In genomic region chr2:137854494-137854893, GRCm38 (mm10) we compare ENCODE assay signal across 14 mouse cellular contexts.
A peak's percentile ranks its signal among the peaks of the same experiment; 100 is the strongest.
DNase-seq lines count a peak whose midpoint lies in the region; ATAC-seq and TF ChIP-seq lines count a peak whose summit lies in the region.
"Had no signal": no experiment of that assay in that cellular context is flagged by ENCODE, and none has a peak within 500 bp of the region (broad histone marks: within the 10 kb centered on the region; RNA-seq: fewer than 3 reads in every experiment).

No protein-coding gene starts in this region.

- no peak for TF ChIP-seq EP300 in heart, postnatal 0 days (IDR thresholded peaks at IDR 0.05; ENCODE audit: low read depth)

- H3K36me3 ChIP-seq in heart, postnatal 0 days (replicated peaks; ENCODE audit: control insufficient read depth, insufficient read depth, low read length) = no peaks in the 10 kb centered on the region
- H3K36me3 ChIP-seq: embryonic facial prominence, embryonic 15.5 days; forebrain, embryonic 15.5 days; liver, embryonic 12.5 days had no signal

- no peaks in the 10 kb centered on the region for H3K9me3 ChIP-seq in heart, postnatal 0 days (replicated peaks; ENCODE audit: control insufficient read depth, low read length)
- H3K9me3 ChIP-seq: embryonic facial prominence, embryonic 15.5 days; forebrain, embryonic 15.5 days; liver, embryonic 12.5 days had no signal

- H3K4me3 ChIP-seq in heart, postnatal 0 days (ENCODE audit: low read depth, low read length) = no peak overlapping the region
- no peak overlapping the region for H3K4me3 ChIP-seq in layer of hippocampus, adult 2 months
- H3K4me3 ChIP-seq: embryonic facial prominence, embryonic 15.5 days; forebrain, embryonic 15.5 days; liver, embryonic 12.5 days had no signal

- no peak overlapping the region for H3K9ac ChIP-seq in heart, postnatal 0 days (replicated peaks; ENCODE audit: low read depth, low read length)
- H3K9ac ChIP-seq: embryonic facial prominence, embryonic 15.5 days; forebrain, embryonic 15.5 days; liver, embryonic 12.5 days had no signal

- no peaks in the 10 kb centered on the region for H3K27me3 ChIP-seq in heart, postnatal 0 days (ENCODE audit: control insufficient read depth, insufficient read depth, low read length)
- H3K27me3 ChIP-seq: embryonic facial prominence, embryonic 15.5 days; forebrain, embryonic 15.5 days; liver, embryonic 12.5 days had no signal

- peak; percentile 3 for DNase-seq in kidney, postnatal 14 days
- DNase-seq in kidney, adult 8-10 months = no peak
- DNase-seq in fibroblast of lung, adult 2 months (ENCODE audit: low read depth) = peak; percentile 40
- peak; percentile 58 for DNase-seq in heart, postnatal 0 days (ENCODE audit: low spot score)
- DNase-seq in lung, postnatal 36 days = peak; percentile 34
- DNase-seq in layer of hippocampus, adult 2 months (ENCODE audit: low spot score in 2 of 2) = no peak
- DNase-seq: adrenal gland, postnatal 36 days; cerebellum, adult 11-12 months; gastrocnemius, postnatal 10 days; kidney, adult 18-20 months had no signal

- WGBS in heart, postnatal 0 days = 42% methylated on average over 4 of the region's 4 CpGs

- no peak for ATAC-seq in heart, postnatal 0 days (ENCODE audit: insufficient read depth, low read depth)
- ATAC-seq in megakaryocyte progenitor cell, adult 5-6 weeks (replicated peaks; ENCODE audit: poor library complexity) = no peak
- ATAC-seq: forebrain, embryonic 15.5 days; liver, embryonic 12.5 days had no signal

- no peak overlapping the region for H3K27ac ChIP-seq in heart, postnatal 0 days (ENCODE audit: low read depth)
- H3K27ac ChIP-seq in layer of hippocampus, adult 2 months = no peak overlapping the region
- H3K27ac ChIP-seq: forebrain, embryonic 15.5 days; liver, embryonic 12.5 days had no signal

- no peak for TF ChIP-seq CTCF in heart, postnatal 0 days (IDR thresholded peaks at IDR 0.05; ENCODE audit: low read depth)
- no peak for TF ChIP-seq CTCF in layer of hippocampus, adult 2 months (conservative IDR thresholded peaks at IDR 0.05)

- no peaks in the 10 kb centered on the region for H3K4me1 ChIP-seq in heart, postnatal 0 days (ENCODE audit: control insufficient read depth, insufficient read depth)
- H3K4me1 ChIP-seq: forebrain, embryonic 15.5 days; liver, embryonic 12.5 days had no signal

- H3K4me2 ChIP-seq in heart, postnatal 0 days (ENCODE audit: low read depth, low read length) = no peak overlapping the region
- H3K4me2 ChIP-seq: embryonic facial prominence, embryonic 15.5 days; forebrain, embryonic 15.5 days; liver, embryonic 12.5 days had no signal

Comparison
In these comparisons a context has a peak if more than half of its experiments do, and no peak if none do; other contexts are left out.
1. DNase-seq: peak in kidney, postnatal 14 days (single experiment), fibroblast of lung, adult 2 months (single experiment), heart, postnatal 0 days (single experiment) and lung, postnatal 36 days (single experiment); none in kidney, adult 8-10 months (0 of 2) and layer of hippocampus, adult 2 months (0 of 2).